Mouse (Mus musculus): Measurements from ENCODE around the gene St8sia4. TPM values are rescaled to one million over a fixed set of nuclear protein-coding genes. Genes with fewer than 3 reads are reported as not detected.

St8sia4 gene
- polyA plus RNA-seq (2021; fragmentation: Nextera tagmentation): 1.1 and 1.5 TPM in 2 replicates
- long read RNA-seq, experiment 1, full-length matches to known transcripts: 20 of 29 reads
- long read RNA-seq, experiment 1, partial matches to known transcripts: 5 of 29 reads
- long read RNA-seq, experiment 1, other reads (novel, unspliced or antisense): 4 of 29 reads
- long read RNA-seq, experiment 2, full-length matches to known transcripts: 1 of 4 reads
- long read RNA-seq, experiment 2, partial matches to known transcripts: 0 of 4 reads
- long read RNA-seq, experiment 2, other reads (novel, unspliced or antisense): 3 of 4 reads

GRCm38 (mm10) chr1:95667435-95668252, at the start of gene St8sia4:
Gene St8sia4, minus strand, starts transcription at chr1:95667571.

